Mouse (Mus musculus) embryonic fibroblast, embryonic 13.5 days (primary cell): ENCODE measurements around the gene Ctsw.

ENCODE experiments used
- CTCF ChIP-seq: IDR thresholded peaks from 2 replicates; pipeline ENCODE4 v1.5.1; 2011; ENCODE audit warnings: mild to moderate bottlenecking, control low read depth, low read length, moderate library complexity, borderline replicate concordance; ENCODE audit not compliant: insufficient read depth
- POLR2A ChIP-seq: IDR thresholded peaks from 2 replicates; pipeline ENCODE4 v1.6.1; 2011; ENCODE audit warnings: low read depth, mild to moderate bottlenecking, control low read depth, low read length, moderate library complexity

- TF ChIP-seq POLR2A (no peak), CTCF (no peak)
Observed at GRCm38 (mm10) chr19:5420579-5420978, 47.7 kb downstream of the Ctsw start.
